Comparison of ENCODE assay signal across 14 mouse cellular contexts in the genomic region with DNA sequence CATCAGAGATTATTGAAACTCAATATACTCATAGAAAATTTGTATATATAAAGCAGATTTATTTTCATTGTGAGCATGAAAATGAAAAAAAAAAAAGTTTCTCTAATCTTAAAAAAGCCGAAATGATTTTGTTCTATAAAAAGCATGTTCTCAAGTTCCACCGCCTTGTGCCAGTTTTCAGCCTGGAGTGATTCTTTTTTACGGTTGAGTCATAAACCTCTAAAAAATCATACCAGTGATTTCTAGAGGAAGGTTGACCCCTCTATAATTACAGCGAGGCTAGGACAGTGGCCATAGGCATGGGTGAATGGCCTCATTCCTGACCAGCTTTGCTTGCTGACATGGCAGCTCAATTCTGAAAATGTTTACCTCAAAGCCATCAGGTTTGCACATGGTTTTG.
"Had no signal": no experiment of that assay in that cellular context is flagged by ENCODE, and none has a peak within 500 bp of the region (broad histone marks: within the 10 kb centered on the region; RNA-seq: fewer than 3 reads in every experiment).

No protein-coding gene starts in this region.

- H3K36me3 ChIP-seq: midbrain, embryonic 10.5 days; midbrain, embryonic 12.5 days; midbrain, embryonic 15.5 days; neural tube, embryonic 12.5 days; stomach, embryonic 15.5 days had no signal

- H3K27me3 ChIP-seq: midbrain, embryonic 12.5 days; midbrain, embryonic 15.5 days; neural tube, embryonic 12.5 days; stomach, embryonic 15.5 days had no signal

- H3K9me3 ChIP-seq: midbrain, embryonic 10.5 days; midbrain, embryonic 15.5 days; neural tube, embryonic 12.5 days; stomach, embryonic 15.5 days had no signal

- H3K4me3 ChIP-seq: midbrain, embryonic 10.5 days; midbrain, embryonic 12.5 days; midbrain, embryonic 15.5 days; neural tube, embryonic 12.5 days; stomach, embryonic 15.5 days had no signal

- DNase-seq: lung, adult 18-20 months; lung, embryonic 14.5 days; lung, postnatal 10 days; lung, postnatal 4 days; right cerebral cortex, postnatal 25 days; thymus, adult 18-20 months; thymus, postnatal 25 days; thymus, postnatal 4 days had no signal

- H3K27ac ChIP-seq: midbrain, embryonic 10.5 days; midbrain, embryonic 12.5 days; midbrain, embryonic 15.5 days; neural tube, embryonic 12.5 days; stomach, embryonic 15.5 days; stomach, postnatal 0 days had no signal

- ATAC-seq: midbrain, embryonic 15.5 days had no signal

- H3K9ac ChIP-seq: lung, embryonic 14.5 days; midbrain, embryonic 12.5 days; midbrain, embryonic 15.5 days; neural tube, embryonic 12.5 days; stomach, embryonic 15.5 days had no signal

- H3K4me2 ChIP-seq: lung, embryonic 14.5 days; midbrain, embryonic 12.5 days; midbrain, embryonic 15.5 days; neural tube, embryonic 12.5 days; stomach, embryonic 15.5 days had no signal

- H3K4me1 ChIP-seq: midbrain, embryonic 12.5 days; midbrain, embryonic 15.5 days; neural tube, embryonic 12.5 days; stomach, embryonic 15.5 days had no signal
